Mouse (Mus musculus): ENCODE results near the gene Dppa1. TPM values are rescaled to one million over a fixed set of nuclear protein-coding genes. Genes with fewer than 3 reads are reported as not detected.

Dppa1 gene
- polyA plus RNA-seq (2015; fragmentation: Illumina TruSeq; extraction: RNeasy Lipid Tissue Mini Kit (QIAGEN cat#74804); ENCODE audit: low read depth, low replicate concordance), result not detected

DNA sequence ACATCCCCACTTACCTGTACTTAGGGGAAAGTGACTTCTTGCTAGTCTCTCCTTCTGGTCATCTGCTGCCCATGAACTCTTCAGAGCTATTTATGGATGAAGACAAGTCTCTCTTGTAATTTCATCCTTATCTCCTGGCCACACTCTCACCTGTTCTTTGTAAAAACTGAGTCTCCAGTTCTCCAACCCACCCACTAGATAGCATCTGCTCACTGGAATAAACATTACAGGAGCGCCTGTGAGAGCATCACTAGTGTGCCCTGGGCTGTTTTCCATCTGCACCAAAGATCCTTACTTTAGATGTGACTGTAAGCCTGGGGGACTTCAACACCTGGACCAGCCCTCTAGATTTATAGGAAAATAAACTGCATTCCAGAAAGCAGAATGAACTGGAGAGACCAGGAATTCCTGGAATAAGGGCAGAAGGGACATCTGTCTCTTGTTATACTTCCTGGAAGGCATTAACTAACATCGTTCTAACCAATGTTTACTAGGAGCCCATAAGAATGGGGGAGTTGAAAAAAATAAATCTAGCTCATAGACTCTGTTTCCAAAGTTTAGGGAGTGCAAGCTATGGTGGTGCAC, at the start of gene Dppa1:
Gene Dppa1 (minus strand): TSS at position 51 of the 585 bp plus-strand sequence.

DNA sequence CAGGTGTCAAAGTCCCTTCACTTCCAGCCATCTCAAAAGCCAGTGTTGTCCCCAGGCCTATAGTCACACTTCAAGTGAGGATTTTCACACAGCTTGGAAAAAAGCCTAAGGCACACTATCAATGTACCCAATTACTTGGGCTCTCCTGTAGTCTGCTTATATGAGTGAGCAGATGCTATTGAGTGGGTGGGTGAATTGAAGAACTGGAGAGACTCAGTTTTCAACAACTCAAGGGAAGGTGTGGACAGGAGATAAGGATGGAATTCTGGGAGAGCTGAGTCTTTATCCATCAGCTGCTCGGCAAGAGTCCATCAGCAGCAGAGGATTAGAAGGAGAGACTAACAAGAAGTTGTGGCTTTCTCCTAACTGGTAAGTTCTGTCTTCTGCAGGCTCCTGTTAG, 57.7 kb downstream of the Dppa1 start, which contains the start of gene BC053393:
Gene BC053393 (plus strand): TSS at position 210 of the 400 bp plus-strand sequence.

Other genes starting within 250 kb of the Dppa1 start
- 0.15 TPM for gene Itk, start 239.7 kb downstream of the Dppa1 start, polyA plus RNA-seq (2015; fragmentation: Illumina TruSeq; extraction: RNeasy Lipid Tissue Mini Kit (QIAGEN cat#74804); ENCODE audit: low read depth, low replicate concordance)
- not detected for gene Fam71b, start 232.7 kb downstream of the Dppa1 start, polyA plus RNA-seq (2015; fragmentation: Illumina TruSeq; extraction: RNeasy Lipid Tissue Mini Kit (QIAGEN cat#74804); ENCODE audit: low read depth, low replicate concordance)
- gene Med7, start 192.3 kb downstream of the Dppa1 start, polyA plus RNA-seq (2015; fragmentation: Illumina TruSeq; extraction: RNeasy Lipid Tissue Mini Kit (QIAGEN cat#74804); ENCODE audit: low read depth, low replicate concordance), result 52.7 TPM
- 2.5 TPM for gene Havcr2, start 174.3 kb downstream of the Dppa1 start, polyA plus RNA-seq (2015; fragmentation: Illumina TruSeq; extraction: RNeasy Lipid Tissue Mini Kit (QIAGEN cat#74804); ENCODE audit: low read depth, low replicate concordance)
- gene Gm12169, start 105.0 kb downstream of the Dppa1 start, polyA plus RNA-seq (2015; fragmentation: Illumina TruSeq; extraction: RNeasy Lipid Tissue Mini Kit (QIAGEN cat#74804); ENCODE audit: low read depth, low replicate concordance), result not detected
- not detected for gene BC053393, start 57.7 kb downstream of the Dppa1 start, polyA plus RNA-seq (2015; fragmentation: Illumina TruSeq; extraction: RNeasy Lipid Tissue Mini Kit (QIAGEN cat#74804); ENCODE audit: low read depth, low replicate concordance)
- not detected for gene Timd2, start 77.8 kb upstream of the Dppa1 start, polyA plus RNA-seq (2015; fragmentation: Illumina TruSeq; extraction: RNeasy Lipid Tissue Mini Kit (QIAGEN cat#74804); ENCODE audit: low read depth, low replicate concordance)
- not detected for gene Havcr1, start 105.8 kb upstream of the Dppa1 start, polyA plus RNA-seq (2015; fragmentation: Illumina TruSeq; extraction: RNeasy Lipid Tissue Mini Kit (QIAGEN cat#74804); ENCODE audit: low read depth, low replicate concordance)
- gene Timd4, start 181.5 kb upstream of the Dppa1 start, polyA plus RNA-seq (2015; fragmentation: Illumina TruSeq; extraction: RNeasy Lipid Tissue Mini Kit (QIAGEN cat#74804); ENCODE audit: low read depth, low replicate concordance), result not detected